Mouse (Mus musculus): ENCODE data around the gene Rimkla. TPM values are rescaled to one million over a fixed set of nuclear protein-coding genes. Genes with fewer than 3 reads are reported as not detected.

Gene Rimkla
- total and polyA plus RNA-seq, 2 experiments from 2014 or later, result 23.1 to 39.8 TPM

DNA sequence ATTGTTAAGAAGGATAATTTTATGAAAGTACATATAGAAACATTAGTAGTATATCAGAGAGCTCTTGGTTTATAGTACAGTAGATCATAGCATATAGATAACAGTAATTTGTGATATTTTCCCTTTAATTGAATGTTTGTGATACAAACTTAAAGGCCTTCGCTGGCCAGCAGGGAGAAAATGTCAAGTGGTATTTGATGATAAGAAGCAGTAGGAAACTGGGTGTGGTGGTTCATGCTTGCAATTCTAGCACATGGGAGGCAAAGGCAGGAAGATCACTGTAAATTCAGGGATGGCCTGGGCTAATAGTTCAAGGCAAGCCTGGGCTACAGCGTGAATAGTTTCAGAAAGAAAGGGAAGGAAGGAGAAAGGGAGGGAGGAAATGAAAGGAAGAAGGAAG, 67.4 kb downstream of the Rimkla start:
- WGBS, result 87% methylated on average over 2 of the region's 2 CpGs
- DNase-seq (ENCODE audit: low spot score), result no peak
- H3K4me1 ChIP-seq (ENCODE audit: insufficient read depth, low read length), result peaks cover 11% of the 10 kb centered on the region; the same call in 1 of the 2 replicates
- no peak overlapping the region for H3K27ac ChIP-seq
- H3K4me3 ChIP-seq (ENCODE audit: low read length), result no peak overlapping the region
- no peaks in the 10 kb centered on the region for H3K9me3 ChIP-seq (ENCODE audit: low read length)
- no peaks in the 10 kb centered on the region for H3K36me3 ChIP-seq (ENCODE audit: insufficient read depth, low read length)
- no peak overlapping the region for H3K9ac ChIP-seq (replicated peaks; ENCODE audit: low read length)
- no peak overlapping the region for H3K4me2 ChIP-seq (ENCODE audit: low read depth, low read length)
- no peak for ATAC-seq
- TF ChIP-seq CTCF (IDR thresholded peaks at IDR 0.05; ENCODE audit: low read depth), result no peak
- H3K27me3 ChIP-seq (ENCODE audit: insufficient read depth, low read length), result no peaks in the 10 kb centered on the region

DNA sequence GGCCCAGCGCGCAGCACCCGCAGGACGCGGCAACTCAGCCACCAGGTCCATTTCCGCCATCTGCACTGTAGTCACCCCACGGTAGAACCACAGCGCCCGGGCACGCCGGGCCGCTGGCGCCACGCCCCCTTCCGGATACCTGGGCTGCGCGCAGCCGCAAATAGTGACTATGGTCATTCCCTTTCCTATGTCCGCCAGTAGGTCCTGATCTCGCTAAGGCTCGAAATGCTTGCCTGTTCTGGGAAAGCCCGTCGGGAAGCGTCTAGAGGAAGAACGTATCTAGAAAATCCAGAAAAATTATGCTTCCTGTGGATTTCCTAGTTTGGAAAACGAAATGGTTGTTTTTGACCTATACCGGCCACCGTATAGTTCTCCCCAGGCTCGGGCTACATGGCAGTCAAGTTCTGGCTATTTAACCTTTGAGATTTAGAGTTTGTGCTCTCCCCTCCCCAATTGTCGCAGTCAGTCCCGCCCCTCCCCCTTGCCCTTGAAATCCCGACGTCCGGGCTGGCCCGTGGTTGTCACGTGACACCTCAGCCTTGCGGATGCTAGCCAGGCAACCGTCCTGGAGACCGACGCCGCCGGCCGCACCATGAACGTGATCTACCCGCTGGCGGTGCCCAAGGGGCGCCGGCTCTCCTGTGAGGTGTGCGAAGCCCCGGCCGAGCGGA, 70.0 kb downstream of the Rimkla start, which contains the start of the genes Ppcs and Zmynd12:
Gene Ppcs (minus strand): TSS at position 127 of the 671 bp plus-strand sequence.
Gene Zmynd12 (plus strand): TSS at position 521 of the 671 bp plus-strand sequence.
- H3K4me3 ChIP-seq (ENCODE audit: low read length), result peak within 1 kb of the TSS; percentile 65
- H3K4me2 ChIP-seq (ENCODE audit: low read depth, low read length), result peak within 1 kb of the TSS; percentile 73
- no peaks in the 10 kb centered on the region for H3K9me3 ChIP-seq (ENCODE audit: low read length)
- H3K27me3 ChIP-seq (ENCODE audit: insufficient read depth, low read length), result no peaks in the 10 kb centered on the region
- ATAC-seq, result peak; percentile 92
- WGBS, result under 1% methylated on average over 52 of the region's 52 CpGs
- peaks cover 11% of the 10 kb centered on the region; the same call in 1 of the 2 replicates for H3K4me1 ChIP-seq (ENCODE audit: insufficient read depth, low read length)
- DNase-seq (ENCODE audit: low spot score), result peak; percentile 93
- peak within 1 kb of the TSS; percentile 66 for H3K9ac ChIP-seq (replicated peaks; ENCODE audit: low read length)
- no peaks in the 10 kb centered on the region for H3K36me3 ChIP-seq (ENCODE audit: insufficient read depth, low read length)
- H3K27ac ChIP-seq, result peak within 1 kb of the TSS; percentile 93
- peak; percentile 47 for TF ChIP-seq CTCF (IDR thresholded peaks at IDR 0.05; ENCODE audit: low read depth)

DNA sequence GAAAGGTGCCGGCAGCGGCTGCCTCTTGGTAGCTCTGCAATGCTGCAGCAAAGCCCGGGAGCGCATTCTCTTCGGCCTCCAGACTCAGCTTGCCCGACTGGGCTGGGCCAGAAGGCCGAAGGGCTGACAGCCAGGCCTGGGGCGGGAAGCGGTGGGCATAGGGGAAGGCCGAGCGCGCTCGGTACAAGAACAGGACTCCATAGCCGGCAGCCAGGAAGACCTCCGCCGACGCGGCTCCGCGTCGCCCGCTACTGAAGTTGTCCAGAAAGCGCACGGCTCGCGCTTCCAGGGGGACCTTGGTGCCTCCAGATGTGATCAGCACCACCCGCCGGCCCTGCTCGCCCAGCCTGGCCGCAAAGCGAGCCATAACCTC, 70.5 kb downstream of the Rimkla start:
- whole genome bisulfite sequencing, result under 1% methylated on average over 31 of the region's 31 CpGs
- TF ChIP-seq CTCF (IDR thresholded peaks at IDR 0.05; ENCODE audit: low read depth), result no peak
- DNase-seq (ENCODE audit: low spot score), result no peak
- H3K4me3 ChIP-seq (ENCODE audit: low read length), result peak overlapping the region; percentile 65
- no peaks in the 10 kb centered on the region for H3K9me3 ChIP-seq (ENCODE audit: low read length)
- H3K27me3 ChIP-seq (ENCODE audit: insufficient read depth, low read length), result no peaks in the 10 kb centered on the region
- H3K4me1 ChIP-seq (ENCODE audit: insufficient read depth, low read length), result peaks cover 11% of the 10 kb centered on the region; the same call in 1 of the 2 replicates
- H3K27ac ChIP-seq, result peak overlapping the region; percentile 93
- ATAC-seq, result peak; percentile 50
- H3K36me3 ChIP-seq (ENCODE audit: insufficient read depth, low read length), result no peaks in the 10 kb centered on the region
- peak overlapping the region; percentile 73 for H3K4me2 ChIP-seq (ENCODE audit: low read depth, low read length)
- peak overlapping the region; percentile 66 for H3K9ac ChIP-seq (replicated peaks; ENCODE audit: low read length)

DNA sequence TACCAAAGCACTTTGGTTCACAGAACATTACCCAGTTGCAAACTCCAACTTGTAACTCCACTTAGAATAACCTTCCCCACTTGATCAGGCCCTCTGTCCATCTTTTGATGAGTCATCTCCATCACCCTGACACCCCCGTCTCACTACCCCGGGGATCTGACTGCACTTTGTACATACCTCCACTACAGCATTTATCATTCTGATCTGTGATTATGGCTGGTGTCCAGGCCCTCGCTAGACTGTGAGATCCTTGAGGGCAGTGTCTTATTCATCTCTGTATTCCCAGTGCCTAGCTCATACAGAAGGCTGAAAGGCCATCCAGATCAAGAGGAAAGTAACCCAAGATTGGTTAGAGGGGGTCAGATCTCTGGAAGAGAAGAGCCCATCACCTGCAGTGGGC, 71.2 kb downstream of the Rimkla start:
- DNase-seq (ENCODE audit: low spot score), result no peak
- peak overlapping the region; percentile 73 for H3K4me2 ChIP-seq (ENCODE audit: low read depth, low read length)
- no peaks in the 10 kb centered on the region for H3K27me3 ChIP-seq (ENCODE audit: insufficient read depth, low read length)
- TF ChIP-seq CTCF (IDR thresholded peaks at IDR 0.05; ENCODE audit: low read depth), result no peak
- peak overlapping the region; percentile 93; the same call in 1 of the 2 replicates for H3K27ac ChIP-seq
- H3K4me3 ChIP-seq (ENCODE audit: low read length), result peak overlapping the region; percentile 65
- no peak for ATAC-seq
- no peaks in the 10 kb centered on the region for H3K36me3 ChIP-seq (ENCODE audit: insufficient read depth, low read length)
- H3K9ac ChIP-seq (replicated peaks; ENCODE audit: low read length), result peak overlapping the region; percentile 66; the same call in 1 of the 2 replicates
- H3K4me1 ChIP-seq (ENCODE audit: insufficient read depth, low read length), result peaks cover 11% of the 10 kb centered on the region; the same call in 1 of the 2 replicates
- WGBS, result 52% methylated on average over 3 of the region's 3 CpGs
- no peaks in the 10 kb centered on the region for H3K9me3 ChIP-seq (ENCODE audit: low read length)

GRCm38 (mm10) chr4:119417894-119418293, 74.5 kb downstream of the Rimkla start:
- Histone ChIP-seq H3K4me1 (ENCODE audit: insufficient read depth, low read length) (peaks cover 6% of the 10 kb centered on the region; the same call in 1 of the 2 replicates), H3K36me3 (ENCODE audit: insufficient read depth, low read length) (no peaks in the 10 kb centered on the region), H3K9ac (replicated peaks; ENCODE audit: low read length) (no peak overlapping the region), H3K4me3 (ENCODE audit: low read length) (no peak overlapping the region), H3K4me2 (ENCODE audit: low read depth, low read length) (no peak overlapping the region), H3K27me3 (ENCODE audit: insufficient read depth, low read length) (no peaks in the 10 kb centered on the region), H3K27ac (no peak overlapping the region), H3K9me3 (ENCODE audit: low read length) (no peaks in the 10 kb centered on the region)
- no peak for ATAC-seq
- DNase-seq (ENCODE audit: low spot score), result no peak
- TF ChIP-seq CTCF (IDR thresholded peaks at IDR 0.05; ENCODE audit: low read depth), result no peak
- WGBS, result 91% methylated on average over 3 of the region's 3 CpGs

GRCm38 (mm10) chr4:119417270-119417669, 75.2 kb downstream of the Rimkla start:
- ATAC-seq (no peak), DNase-seq (ENCODE audit: low spot score) (no peak)
- WGBS, result 83% methylated on average over 3 of the region's 3 CpGs
- Histone ChIP-seq H3K36me3 (ENCODE audit: insufficient read depth, low read length) (no peaks in the 10 kb centered on the region), H3K9ac (replicated peaks; ENCODE audit: low read length) (no peak overlapping the region), H3K4me1 (ENCODE audit: insufficient read depth, low read length) (peaks cover 4% of the 10 kb centered on the region; the same call in 1 of the 2 replicates), H3K27ac (no peak overlapping the region), H3K4me3 (ENCODE audit: low read length) (no peak overlapping the region), H3K9me3 (ENCODE audit: low read length) (no peaks in the 10 kb centered on the region), H3K27me3 (ENCODE audit: insufficient read depth, low read length) (no peaks in the 10 kb centered on the region), H3K4me2 (ENCODE audit: low read depth, low read length) (no peak overlapping the region)
- TF ChIP-seq CTCF (IDR thresholded peaks at IDR 0.05; ENCODE audit: low read depth), result no peak

Other genes with a start within 250 kb of the Rimkla start
- 3.6 and 5.1 TPM in 2 replicates for gene Cldn19, start 237.2 kb downstream of the Rimkla start, total RNA-seq (2014; rRNA removed)
- gene Cldn19, start 237.2 kb downstream of the Rimkla start, polyA plus RNA-seq (2015; fragmentation: Nextera tagmentation; extraction: Ambion mirVana), result 1.1 and 1.7 TPM in 2 replicates
- 376 and 481 TPM in 2 replicates for gene Ybx1, start 198.0 kb downstream of the Rimkla start, total RNA-seq (2014; rRNA removed)
- 922 and 930 TPM in 2 replicates for gene Ybx1, start 198.0 kb downstream of the Rimkla start, polyA plus RNA-seq (2015; fragmentation: Nextera tagmentation; extraction: Ambion mirVana)
- 27.4 and 29.9 TPM in 2 replicates for gene Ppih, start 172.1 kb downstream of the Rimkla start, total RNA-seq (2014; rRNA removed)
- 50.4 and 55.3 TPM in 2 replicates for gene Ppih, start 172.1 kb downstream of the Rimkla start, polyA plus RNA-seq (2015; fragmentation: Nextera tagmentation; extraction: Ambion mirVana)
- gene Ccdc30, start 77.1 kb downstream of the Rimkla start, total RNA-seq (2014; rRNA removed), result 10.0 and 13.4 TPM in 2 replicates
- 23.1 and 24.3 TPM in 2 replicates for gene Ccdc30, start 77.1 kb downstream of the Rimkla start, polyA plus RNA-seq (2015; fragmentation: Nextera tagmentation; extraction: Ambion mirVana)
- gene Ppcs, start 70.2 kb downstream of the Rimkla start, total RNA-seq (2014; rRNA removed), result 12.1 and 14.1 TPM in 2 replicates
- gene Ppcs, start 70.2 kb downstream of the Rimkla start, polyA plus RNA-seq (2015; fragmentation: Nextera tagmentation; extraction: Ambion mirVana), result 28.5 and 29.4 TPM in 2 replicates
- 0.11 TPM in 1 of 2 replicates, not detected in the other for gene Zmynd12, start 69.8 kb downstream of the Rimkla start, total RNA-seq (2014; rRNA removed)
- gene Zmynd12, start 69.8 kb downstream of the Rimkla start, polyA plus RNA-seq (2015; fragmentation: Nextera tagmentation; extraction: Ambion mirVana), result 0.51 and 1.3 TPM in 2 replicates
- gene Foxj3, start 44.4 kb upstream of the Rimkla start, total RNA-seq (2014; rRNA removed), result 32.4 and 32.7 TPM in 2 replicates
- gene Foxj3, start 44.4 kb upstream of the Rimkla start, polyA plus RNA-seq (2015; fragmentation: Nextera tagmentation; extraction: Ambion mirVana), result 17.8 and 19.1 TPM in 2 replicates
- 13.5 and 24.3 TPM in 2 replicates for gene Frg2f1, start 46.9 kb upstream of the Rimkla start, total RNA-seq (2014; rRNA removed)
- gene Frg2f1, start 46.9 kb upstream of the Rimkla start, polyA plus RNA-seq (2015; fragmentation: Nextera tagmentation; extraction: Ambion mirVana), result 11.2 and 11.8 TPM in 2 replicates
- not detected in 2 replicates for gene Guca2a, start 145.1 kb upstream of the Rimkla start, total RNA-seq (2014; rRNA removed)
- not detected in 2 replicates for gene Guca2a, start 145.1 kb upstream of the Rimkla start, polyA plus RNA-seq (2015; fragmentation: Nextera tagmentation; extraction: Ambion mirVana)
- not detected in 2 replicates for gene Guca2b, start 166.3 kb upstream of the Rimkla start, total RNA-seq (2014; rRNA removed)
- gene Guca2b, start 166.3 kb upstream of the Rimkla start, polyA plus RNA-seq (2015; fragmentation: Nextera tagmentation; extraction: Ambion mirVana), result not detected in 2 replicates
- gene Hivep3, start 241.2 kb upstream of the Rimkla start, total RNA-seq (2014; rRNA removed), result 11.0 and 27.1 TPM in 2 replicates
- gene Hivep3, start 241.2 kb upstream of the Rimkla start, polyA plus RNA-seq (2015; fragmentation: Nextera tagmentation; extraction: Ambion mirVana), result 14.0 and 15.1 TPM in 2 replicates

All from hindbrain, postnatal 0 days (tissue).